Mouse (Mus musculus): ENCODE measurements around the gene Aldh3b3.
"Not testable (repeated sequence)": the region's sequence is repeated elsewhere in the genome, so short reads cannot be mapped to it uniquely, and the experiment has no call there.

The Aldh3b3 gene

DNA sequence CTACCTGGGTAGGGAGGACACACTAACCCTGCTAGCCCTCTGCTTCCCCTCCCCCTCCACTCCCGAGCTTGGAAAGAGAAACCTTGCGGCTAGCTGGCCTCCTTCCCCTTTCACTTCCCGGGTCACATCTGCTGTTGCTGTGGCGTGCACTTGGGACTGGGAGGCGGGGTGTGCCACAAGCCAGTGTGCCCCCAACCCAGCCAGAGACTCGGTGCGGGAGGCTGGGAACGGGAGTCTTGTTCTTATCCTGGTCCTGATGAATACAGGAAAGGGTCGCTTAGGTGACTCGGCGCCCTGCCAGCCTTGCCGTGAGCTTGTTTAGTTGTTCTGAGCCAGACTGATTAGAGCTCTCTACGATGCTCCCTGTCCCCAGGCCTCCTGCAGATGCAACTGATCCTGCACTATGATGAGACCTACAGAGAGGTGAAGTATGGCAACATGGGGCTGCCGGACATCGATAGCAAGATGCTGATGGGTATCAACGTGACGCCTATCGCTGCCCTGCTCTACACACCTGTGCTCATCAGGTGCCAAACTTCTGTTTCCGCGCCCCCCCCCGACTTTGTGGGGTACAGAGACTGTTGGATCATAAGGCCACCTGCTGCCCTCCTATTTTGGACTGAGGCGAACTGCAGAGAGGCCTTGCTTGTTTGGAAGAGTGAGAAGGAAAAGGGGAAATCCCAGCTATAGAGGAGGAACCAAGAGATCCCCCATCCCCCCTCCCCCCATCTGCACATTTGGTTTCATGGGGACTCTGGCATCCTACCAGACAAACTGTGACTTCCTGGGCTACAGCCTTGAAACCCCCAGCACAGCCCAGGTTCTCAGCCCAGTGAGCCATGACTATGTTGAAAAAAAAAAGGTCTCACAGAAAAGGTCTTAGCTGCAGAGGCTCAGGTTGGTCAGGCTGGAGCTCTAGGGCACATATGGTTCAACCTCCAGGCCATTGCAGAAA is 22.3 kb upstream of the Aldh3b3 start:
- peak; percentile 66 for DNase-seq (ENCODE audit: low spot score)

GRCm38 (mm10) chr19:3942315-3942714 is 16.1 kb upstream of the Aldh3b3 start:
- DNase-seq (ENCODE audit: low spot score), result no peak

DNA sequence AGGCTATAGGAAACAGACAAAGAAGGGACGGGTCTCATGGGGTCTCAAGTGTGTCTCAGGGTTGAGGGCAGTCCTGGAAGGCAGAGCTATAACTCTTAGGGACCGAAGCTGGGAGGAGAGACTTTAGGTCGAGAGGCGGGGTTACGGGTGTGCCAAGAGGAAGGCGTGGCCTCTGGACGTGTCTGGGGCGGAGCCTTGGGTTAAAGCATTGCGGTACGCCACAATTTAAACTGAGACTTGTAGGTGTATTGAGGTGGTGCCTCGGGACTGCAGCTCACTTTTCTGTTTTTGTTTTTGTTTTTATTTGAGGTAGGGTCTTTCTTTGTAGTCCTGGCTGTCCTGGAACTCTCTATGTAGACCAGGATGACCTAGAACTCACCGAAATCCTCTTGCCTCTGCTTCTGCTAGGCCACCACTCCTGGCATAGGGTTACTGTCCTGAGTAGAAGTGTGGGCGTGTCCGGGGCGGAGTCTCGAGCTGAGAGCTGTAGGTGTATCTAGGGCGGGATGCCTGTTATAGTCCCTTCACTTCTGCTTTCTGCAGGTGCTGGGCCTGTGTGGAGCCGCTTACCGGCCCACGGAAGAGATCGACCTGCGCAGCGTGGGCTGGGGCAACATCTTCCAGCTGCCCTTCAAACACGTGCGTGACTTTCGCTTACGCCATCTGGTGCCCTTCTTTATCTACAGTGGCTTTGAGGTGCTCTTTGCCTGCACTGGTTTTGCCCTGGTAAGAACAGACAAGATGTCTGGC is 15.3 kb upstream of the Aldh3b3 start:
- peak; percentile 12 for DNase-seq (ENCODE audit: low spot score)

DNA sequence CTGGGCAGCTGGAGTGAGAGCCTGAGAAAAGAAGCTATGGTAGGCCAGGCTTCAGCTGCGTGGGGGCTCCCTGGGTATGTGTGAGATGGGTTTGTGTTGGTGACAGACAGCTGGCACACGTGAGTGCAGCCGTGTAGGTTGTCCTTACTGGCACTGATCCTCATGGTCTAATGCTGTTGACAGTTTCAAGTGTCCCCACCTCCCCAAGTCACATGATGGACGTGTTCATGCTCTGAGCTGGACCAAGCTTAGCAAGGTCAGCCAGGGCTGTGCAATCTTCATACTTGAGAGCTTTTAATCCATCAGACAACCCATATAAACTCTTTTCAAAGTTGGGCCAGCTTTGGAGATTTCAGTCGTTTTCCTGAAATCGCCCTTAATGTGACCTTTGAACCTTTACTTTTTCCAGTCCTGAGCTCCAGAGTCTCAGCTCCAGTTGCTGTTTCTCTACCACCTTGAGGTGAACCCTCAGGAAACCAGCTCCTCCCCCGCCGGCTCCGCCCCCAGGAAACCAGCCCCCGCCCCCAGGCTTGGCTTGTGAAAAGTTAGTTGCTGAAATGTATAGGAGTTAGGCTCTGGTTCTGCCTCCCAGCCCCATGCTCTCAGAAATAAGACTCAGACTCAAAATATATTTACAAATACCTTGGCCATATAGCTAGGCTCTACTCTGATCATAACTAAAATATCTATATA is 12.4 kb upstream of the Aldh3b3 start:
- DNase-seq (ENCODE audit: low spot score), result peak; percentile 19

DNA sequence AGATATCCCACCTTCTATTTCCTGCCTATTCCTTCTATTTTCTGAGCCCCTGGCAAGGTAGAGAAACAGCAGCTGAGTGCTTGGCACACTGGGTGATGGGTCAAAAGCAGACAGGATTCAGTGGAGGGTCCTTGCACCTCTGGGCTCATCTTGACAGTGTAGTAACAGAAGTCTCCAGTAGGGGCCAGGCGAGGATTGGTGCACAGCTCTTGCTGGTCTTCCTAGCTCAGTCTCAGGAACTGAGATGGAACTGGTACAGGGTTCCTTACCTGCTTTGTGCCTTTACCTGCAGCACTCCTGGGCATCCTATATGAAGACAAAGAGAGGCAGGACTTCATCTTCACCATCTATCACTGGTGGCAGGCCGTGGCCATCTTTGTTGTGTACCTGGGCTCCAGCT is 11.7 kb upstream of the Aldh3b3 start:
- DNase-seq (ENCODE audit: low spot score), result peak; percentile 82

- no peak for DNase-seq (ENCODE audit: low spot score)
These were observed 10.6 kb upstream of the Aldh3b3 start for GRCm38 (mm10) chr19:3947813-3948212.

GRCm38 (mm10) chr19:3948546-3948945 is 9.9 kb upstream of the Aldh3b3 start:
- no peak for DNase-seq (ENCODE audit: low spot score)

DNA sequence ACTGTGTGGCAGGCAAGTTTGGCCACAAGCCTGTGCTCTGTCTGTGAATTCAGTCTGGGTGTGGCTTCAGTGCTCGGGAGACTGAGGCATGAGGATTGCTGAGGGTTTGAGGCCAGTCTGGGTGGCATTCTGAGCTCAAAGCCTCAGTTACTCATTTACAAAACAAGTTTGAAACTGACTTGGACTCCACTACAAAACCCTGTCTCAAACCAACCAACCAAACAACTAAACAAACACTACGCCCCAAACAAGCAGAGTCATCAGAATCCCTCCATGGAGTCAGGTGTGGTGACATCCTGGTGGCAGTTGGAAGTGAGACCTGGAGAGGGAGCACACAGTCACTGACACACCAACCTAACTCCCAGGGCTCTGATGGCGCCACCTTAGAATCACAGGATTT is 8.1 kb upstream of the Aldh3b3 start:
- DNase-seq (ENCODE audit: low spot score), result no peak

GRCm38 (mm10) chr19:3951461-3951860 is 7.0 kb upstream of the Aldh3b3 start:
- no peak for DNase-seq (ENCODE audit: low spot score)

DNA sequence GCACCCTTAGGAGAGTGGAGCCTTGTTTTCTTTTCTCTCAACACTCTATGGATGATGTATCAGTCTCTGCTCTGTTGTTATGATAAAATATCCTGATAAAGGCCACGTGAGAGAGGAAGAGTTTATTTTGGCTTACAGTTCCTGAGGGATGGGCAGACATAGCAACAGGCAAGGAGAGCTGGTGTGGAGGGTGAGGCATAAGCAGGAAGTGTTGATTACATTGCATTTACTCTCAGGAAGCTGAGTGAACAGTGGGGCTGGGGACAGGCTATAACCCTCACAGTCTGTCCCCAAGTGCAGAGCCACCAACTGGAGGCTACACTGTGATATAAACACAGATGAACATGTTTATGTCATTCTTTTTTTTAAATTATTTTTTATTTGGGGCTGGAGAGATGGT is 6.3 kb upstream of the Aldh3b3 start:
- no peak for DNase-seq (ENCODE audit: low spot score)

GRCm38 (mm10) chr19:3955033-3955432 is 3.4 kb upstream of the Aldh3b3 start:
- DNase-seq (ENCODE audit: low spot score), result no peak

- no peak for DNase-seq (ENCODE audit: low spot score)
These were observed 2.6 kb upstream of the Aldh3b3 start for GRCm38 (mm10) chr19:3955804-3956203.

DNA sequence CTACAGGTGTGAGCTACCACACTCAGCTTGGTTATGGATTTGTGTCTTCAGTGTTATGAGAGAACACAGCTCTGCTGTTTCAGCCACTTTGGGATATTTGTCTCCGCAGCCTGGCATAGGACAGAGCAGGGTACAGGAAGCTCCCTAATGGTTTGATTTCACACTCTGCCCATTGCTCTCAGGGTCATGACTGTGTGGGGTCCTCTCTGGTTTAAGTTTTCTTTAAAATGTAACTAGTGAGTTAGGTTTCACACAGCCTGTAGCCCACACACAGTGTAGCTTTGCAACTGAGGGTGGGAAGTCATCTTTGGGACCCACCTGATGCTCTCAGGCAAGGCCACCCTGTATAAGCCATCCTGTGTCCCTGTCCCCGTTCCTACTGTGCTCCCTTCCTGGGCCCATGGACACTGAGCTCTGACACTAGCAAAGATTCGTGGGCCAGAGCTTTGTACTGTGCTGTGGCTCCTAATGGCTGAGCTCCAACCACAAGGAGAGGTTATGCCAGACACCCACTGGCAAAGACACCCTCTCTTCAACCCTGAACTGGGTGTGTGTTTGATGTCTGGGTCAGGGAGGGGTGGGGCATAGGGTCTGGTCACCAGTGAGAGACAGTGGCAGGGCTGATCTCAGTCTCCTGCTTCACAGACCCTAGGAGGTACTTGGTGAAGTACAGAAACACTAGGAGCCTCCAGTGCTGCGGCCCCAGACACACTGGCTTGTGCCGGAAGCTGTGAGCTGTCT is 979 bp upstream of the Aldh3b3 start:
- DNase-seq (ENCODE audit: low spot score), result not testable (repeated sequence)

GRCm38 (mm10) chr19:3959030-3959429 is 585 bp downstream of the Aldh3b3 start:
- DNase-seq (ENCODE audit: low spot score), result no peak

GRCm38 (mm10) chr19:3960211-3960610 is 1.8 kb downstream of the Aldh3b3 start:
- DNase-seq (ENCODE audit: low spot score), result no peak

GRCm38 (mm10) chr19:3961805-3962204 is 3.4 kb downstream of the Aldh3b3 start:
- DNase-seq (ENCODE audit: low spot score), result not testable (repeated sequence)

GRCm38 (mm10) chr19:3962469-3962868 is 4.0 kb downstream of the Aldh3b3 start:
- no peak for DNase-seq (ENCODE audit: low spot score)

DNA sequence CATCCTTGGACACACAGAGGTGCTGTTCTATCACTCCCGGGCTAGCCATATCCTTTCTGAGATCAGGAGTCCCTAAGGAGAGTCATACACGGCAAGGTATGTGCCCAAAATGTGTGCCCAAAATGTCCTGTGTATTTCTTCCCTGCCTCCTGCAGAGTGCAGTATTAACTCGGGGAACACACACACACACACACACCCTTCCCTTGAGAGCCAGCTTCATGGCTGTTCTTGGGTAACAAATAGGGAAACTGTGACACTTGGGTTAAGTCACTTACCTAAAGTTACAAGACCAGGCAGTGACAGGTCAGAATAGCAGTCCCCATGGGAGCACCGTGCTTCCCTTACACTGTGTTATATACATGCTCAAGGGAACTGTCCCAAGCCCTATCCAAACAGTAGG is 5.6 kb downstream of the Aldh3b3 start:
- no peak for DNase-seq (ENCODE audit: low spot score)

GRCm38 (mm10) chr19:3966330-3967075 is 8.1 kb downstream of the Aldh3b3 start:
- DNase-seq (ENCODE audit: low spot score), result no peak

DNA sequence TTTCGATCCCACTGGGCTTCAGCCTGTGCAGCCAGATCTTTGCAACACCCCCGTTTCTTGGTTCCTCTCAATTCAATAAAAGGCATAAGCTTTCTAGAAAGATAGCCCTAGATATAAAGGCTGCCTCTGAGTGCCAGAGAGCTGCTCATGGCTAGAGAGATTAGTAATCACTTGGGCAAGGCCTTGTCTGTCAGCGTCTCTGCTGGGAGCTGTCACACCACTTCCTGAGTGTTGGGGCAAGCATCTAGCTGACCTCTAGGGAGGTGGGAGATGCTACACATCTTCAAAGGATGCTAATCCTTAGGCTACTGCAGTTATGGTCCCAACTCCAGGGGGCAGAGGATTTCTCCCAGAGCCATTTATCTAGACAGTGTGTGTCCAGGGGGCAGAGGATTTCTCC is 8.8 kb downstream of the Aldh3b3 start:
- DNase-seq (ENCODE audit: low spot score), result no peak

- DNase-seq (ENCODE audit: low spot score), result no peak
These were observed 13.8 kb downstream of the Aldh3b3 start, which contains the start of gene Aldh3b2 for GRCm38 (mm10) chr19:3972229-3972628. Gene Aldh3b2 (plus strand): TSS chr19:3972328.

Measured in embryo, embryonic 10.5 days (tissue).